ENCODE assay signal across 11 mouse cellular contexts in the genomic region with DNA sequence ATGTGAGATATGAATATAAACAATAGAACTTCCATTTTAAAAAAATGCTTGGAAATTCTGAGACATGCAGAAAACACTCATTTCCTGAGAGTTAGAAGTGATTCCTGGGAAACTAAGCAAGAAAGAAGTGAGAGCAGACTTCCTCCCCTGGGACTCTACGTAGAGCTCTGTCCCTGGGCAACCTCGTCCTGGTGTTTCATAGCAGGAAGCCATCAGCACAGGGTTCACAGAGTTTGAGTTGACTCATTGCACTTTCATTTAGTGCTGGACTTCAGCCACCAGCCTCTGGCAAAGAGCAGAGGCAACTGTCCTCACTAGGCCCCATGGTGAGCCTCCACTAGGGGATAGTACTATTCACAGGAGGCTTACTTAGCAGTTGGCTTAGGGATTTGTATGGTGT. TPM values are rescaled to one million over a fixed set of nuclear protein-coding genes. Genes with fewer than 3 reads are reported as not detected.
DNase-seq lines count a peak whose midpoint lies in the region; ATAC-seq and TF ChIP-seq lines count a peak whose summit lies in the region.
"Had no signal": no experiment of that assay in that cellular context is flagged by ENCODE, and none has a peak within 500 bp of the region (broad histone marks: within the 10 kb centered on the region; RNA-seq: fewer than 3 reads in every experiment).

No protein-coding gene starts in this region.

- peak; percentile 65 for DNase-seq in urinary bladder, postnatal 14 days (ENCODE audit: low spot score)
- DNase-seq in urinary bladder, postnatal 10 days (ENCODE audit: low spot score), result no peak
- peak; percentile 45 for DNase-seq in large intestine, adult 2 months (ENCODE audit: low read depth, low spot score)
- DNase-seq in stomach, postnatal 0 days (ENCODE audit: low spot score), result no peak
- DNase-seq in thymus, postnatal 36 days, result no peak
- DNase-seq in testis, postnatal 14 days (ENCODE audit: low spot score), result no peak

- no peaks in the 10 kb centered on the region for H3K9me3 ChIP-seq in heart, embryonic 14.5 days (ENCODE audit: control insufficient read depth, low read length)
- H3K9me3 ChIP-seq in stomach, postnatal 0 days (ENCODE audit: control insufficient read depth, low read length), result no peaks in the 10 kb centered on the region

- H3K27me3 ChIP-seq in heart, embryonic 14.5 days (ENCODE audit: control insufficient read depth, insufficient read depth, low read length), result no peaks in the 10 kb centered on the region
- H3K27me3 ChIP-seq in stomach, postnatal 0 days (ENCODE audit: control insufficient read depth, insufficient read depth, low read length), result no peaks in the 10 kb centered on the region

- WGBS in heart, embryonic 14.5 days, result 48% methylated on average over 2 of the region's 2 CpGs
- WGBS in large intestine, adult 2 months, result 2% methylated on average over 2 of the region's 2 CpGs
- 44% methylated on average over 2 of the region's 2 CpGs for WGBS in stomach, postnatal 0 days

- TF ChIP-seq CTCF in stomach, postnatal 0 days (IDR thresholded peaks at IDR 0.05; ENCODE audit: low read depth), result peak; percentile 34; the same call in 1 of the 2 replicates

- no peaks in the 10 kb centered on the region for H3K4me1 ChIP-seq in heart, embryonic 14.5 days (ENCODE audit: control insufficient read depth in 2 of 2, insufficient read depth in 2 of 2, low read length in 2 of 2)
- no peaks in the 10 kb centered on the region for H3K4me1 ChIP-seq in stomach, postnatal 0 days (replicated peaks; ENCODE audit: control insufficient read depth, insufficient read depth)

- peaks cover 24% of the 10 kb centered on the region for H3K36me3 ChIP-seq in heart, embryonic 14.5 days (ENCODE audit: control insufficient read depth, insufficient read depth, low read length)
- H3K36me3 ChIP-seq in stomach, postnatal 0 days (ENCODE audit: control insufficient read depth, insufficient read depth, low read length), result no peaks in the 10 kb centered on the region

- TF ChIP-seq EP300 in stomach, postnatal 0 days (optimal IDR thresholded peaks at IDR 0.05), result no peak

- peak; percentile 65 for ATAC-seq in heart, embryonic 14.5 days (ENCODE audit: insufficient number of reproducible peaks, insufficient read depth, low FRiP score, low read depth)
- ATAC-seq in stomach, postnatal 0 days (ENCODE audit: low FRiP score, low TSS enrichment), result peak; percentile 76
- no peak for ATAC-seq in erythroblast, adult 5-6 weeks (replicated peaks; ENCODE audit: low FRiP score, poor library complexity, severe bottlenecking)
- ATAC-seq: hindbrain, embryonic 16.5 days had no signal

- no peak overlapping the region for H3K27ac ChIP-seq in heart, embryonic 14.5 days (replicated peaks in 1 of 2; ENCODE audit: control insufficient read depth in 1 of 2, insufficient read depth in 1 of 2, low read depth in 2 of 2, low read length in 2 of 2)
- H3K27ac ChIP-seq in stomach, postnatal 0 days (replicated peaks), result 0 out of 2 replicates have a peak overlapping the region, but pooled peaks have one; percentile 13

- no peak overlapping the region for H3K4me2 ChIP-seq in heart, embryonic 14.5 days (ENCODE audit: low read length)
- no peak overlapping the region for H3K4me2 ChIP-seq in stomach, postnatal 0 days (replicated peaks; ENCODE audit: low read depth)

- H3K9ac ChIP-seq in heart, embryonic 14.5 days (ENCODE audit: low read length), result no peak overlapping the region
- H3K9ac ChIP-seq in stomach, postnatal 0 days (ENCODE audit: low read length), result no peak overlapping the region

- no peak overlapping the region for H3K4me3 ChIP-seq in heart, embryonic 14.5 days (ENCODE audit: control insufficient read depth in 1 of 2, insufficient read depth in 1 of 2, low read depth in 1 of 2, low read length in 2 of 2)
- no peak overlapping the region for H3K4me3 ChIP-seq in stomach, postnatal 0 days (ENCODE audit: low read depth, low read length)

RNA-seq across cellular contexts. Expression of a gene that starts 19.0 kb away (rescaled TPM):
- 0.58 TPM in 1 of 2 replicates, not detected in the other for polyA plus RNA-seq in heart, embryonic 14.5 days (2014; fragmentation: Nextera tagmentation; extraction: Ambion mirVana)
- polyA plus RNA-seq in large intestine, adult 2 months (2012; rRNA removed), result 0.81 and 1.3 TPM in 2 replicates
- polyA plus RNA-seq in stomach, postnatal 0 days (2015; fragmentation: Nextera tagmentation; extraction: Ambion mirVana), result 0.16 TPM in 1 of 2 replicates, not detected in the other
- total RNA-seq in erythroblast, adult 5-6 weeks (2015; ENCODE audit: low replicate concordance), result 140 and 215 TPM in 2 replicates
- total RNA-seq in erythroblast, adult 5-6 weeks (2017; ENCODE audit: low replicate concordance), result 429 and 503 TPM in 2 replicates
- polyA plus RNA-seq: cortical plate, adult 2 months; hindbrain, embryonic 16.5 days; stomach, embryonic 14.5 days had no signal

RNA-seq across cellular contexts. Expression of a gene that starts 24.9 kb away (rescaled TPM):
- polyA plus RNA-seq in heart, embryonic 14.5 days (2014; fragmentation: Nextera tagmentation; extraction: Ambion mirVana), result 33.7 and 34.2 TPM in 2 replicates
- polyA plus RNA-seq in large intestine, adult 2 months (2012; rRNA removed), result 21.8 and 48.3 TPM in 2 replicates
- 14.3 and 16.5 TPM in 2 replicates for polyA plus RNA-seq in stomach, postnatal 0 days (2015; fragmentation: Nextera tagmentation; extraction: Ambion mirVana)
- 207 and 247 TPM in 2 replicates for total RNA-seq in erythroblast, adult 5-6 weeks (2015; ENCODE audit: low replicate concordance)
- total RNA-seq in erythroblast, adult 5-6 weeks (2017; ENCODE audit: low replicate concordance), result 227 and 246 TPM in 2 replicates

RNA-seq across cellular contexts. Expression of a gene that starts 26.7 kb away (rescaled TPM):
- not detected in 2 replicates for polyA plus RNA-seq in heart, embryonic 14.5 days (2014; fragmentation: Nextera tagmentation; extraction: Ambion mirVana)
- polyA plus RNA-seq in large intestine, adult 2 months (2012; rRNA removed), result not detected in 2 replicates
- polyA plus RNA-seq in stomach, postnatal 0 days (2015; fragmentation: Nextera tagmentation; extraction: Ambion mirVana), result not detected in 2 replicates
- total RNA-seq in erythroblast, adult 5-6 weeks (2015; ENCODE audit: low replicate concordance), result 21.7 and 30.7 TPM in 2 replicates
- total RNA-seq in erythroblast, adult 5-6 weeks (2017; ENCODE audit: low replicate concordance), result 20.4 and 21.9 TPM in 2 replicates
- polyA plus RNA-seq: cortical plate, adult 2 months; hindbrain, embryonic 16.5 days; stomach, embryonic 14.5 days had no signal

Comparison
In these comparisons a context has a peak if more than half of its experiments do, and no peak if none do; other contexts are left out.
1. DNase-seq: peak in urinary bladder, postnatal 14 days (single experiment) and large intestine, adult 2 months (single experiment); none in urinary bladder, postnatal 10 days (single experiment), stomach, postnatal 0 days (single experiment), thymus, postnatal 36 days (0 of 2) and testis, postnatal 14 days (single experiment).